In genomic region chr14:105631681-105632031, GRCm38 (mm10) we compare ENCODE assay signal across 11 mouse cellular contexts.
DNase-seq lines count a peak whose midpoint lies in the region; ATAC-seq and TF ChIP-seq lines count a peak whose summit lies in the region.
"Had no signal": no experiment of that assay in that cellular context is flagged by ENCODE, and none has a peak within 500 bp of the region (broad histone marks: within the 10 kb centered on the region; RNA-seq: fewer than 3 reads in every experiment).

No protein-coding gene starts in this region.

- no peak for DNase-seq in neural tube, embryonic 10.5 days (ENCODE audit: extremely low spot score, low spot score)
- peak; percentile 67 for DNase-seq in hindbrain, postnatal 0 days (ENCODE audit: low spot score)
- no peak for DNase-seq in ovary, postnatal 36 days (ENCODE audit: low spot score)
- DNase-seq in B cell, adult 2 months: no peak
- no peak for DNase-seq in gastrocnemius, postnatal 36 days
- DNase-seq: kidney, postnatal 14 days; retina, postnatal 1 day had no signal

- peaks cover 7% of the 10 kb centered on the region; the same call in 1 of the 2 replicates for H3K4me1 ChIP-seq in neural tube, embryonic 12.5 days
- peaks cover 9% of the 10 kb centered on the region; the same call in 1 of the 2 replicates for H3K4me1 ChIP-seq in hindbrain, postnatal 0 days (ENCODE audit: insufficient read depth, low read length)
- peaks cover 16% of the 10 kb centered on the region for H3K4me1 ChIP-seq in midbrain, embryonic 16.5 days (ENCODE audit: control insufficient read depth, insufficient read depth, low read length)
- H3K4me1 ChIP-seq: limb, embryonic 15.5 days had no signal

- no peaks in the 10 kb centered on the region for H3K27me3 ChIP-seq in neural tube, embryonic 12.5 days (replicated peaks)
- H3K27me3 ChIP-seq in hindbrain, postnatal 0 days (ENCODE audit: insufficient read depth, low read length): no peaks in the 10 kb centered on the region
- H3K27me3 ChIP-seq in midbrain, embryonic 16.5 days (ENCODE audit: control insufficient read depth, insufficient read depth, low read depth, low read length): no peaks in the 10 kb centered on the region
- H3K27me3 ChIP-seq: limb, embryonic 15.5 days had no signal

- H3K9me3 ChIP-seq in neural tube, embryonic 12.5 days: no peaks in the 10 kb centered on the region
- no peaks in the 10 kb centered on the region for H3K9me3 ChIP-seq in hindbrain, postnatal 0 days (ENCODE audit: low read length)
- no peaks in the 10 kb centered on the region for H3K9me3 ChIP-seq in midbrain, embryonic 16.5 days (replicated peaks; ENCODE audit: control insufficient read depth, low read length, poor library complexity, severe bottlenecking)
- H3K9me3 ChIP-seq: limb, embryonic 15.5 days had no signal

- TF ChIP-seq CTCF in hindbrain, postnatal 0 days (IDR thresholded peaks at IDR 0.05; ENCODE audit: low read depth): no peak

- H3K4me3 ChIP-seq in neural tube, embryonic 12.5 days: no peak overlapping the region
- H3K4me3 ChIP-seq in hindbrain, postnatal 0 days (ENCODE audit: low read length): no peak overlapping the region
- no peak overlapping the region for H3K4me3 ChIP-seq in midbrain, embryonic 16.5 days (ENCODE audit: low read depth, low read length)
- H3K4me3 ChIP-seq: limb, embryonic 15.5 days had no signal

- intact Hi-C loops in gastrocnemius, postnatal 36 days (cut with DNase I): no loop called here

- H3K36me3 ChIP-seq in neural tube, embryonic 12.5 days: no peaks in the 10 kb centered on the region
- no peaks in the 10 kb centered on the region for H3K36me3 ChIP-seq in hindbrain, postnatal 0 days (ENCODE audit: insufficient read depth, low read length)
- no peaks in the 10 kb centered on the region for H3K36me3 ChIP-seq in midbrain, embryonic 16.5 days (ENCODE audit: control insufficient read depth, insufficient read depth, low read length)
- H3K36me3 ChIP-seq: limb, embryonic 15.5 days had no signal

- 0 out of 2 replicates have a peak, but pooled peaks have one; percentile 38 for ATAC-seq in neural tube, embryonic 12.5 days (ENCODE audit: low FRiP score, low read depth)
- ATAC-seq in hindbrain, postnatal 0 days: peak; percentile 69
- peak; percentile 73 for ATAC-seq in midbrain, embryonic 16.5 days

- no peak overlapping the region for H3K27ac ChIP-seq in neural tube, embryonic 12.5 days
- peak overlapping the region; percentile 82 for H3K27ac ChIP-seq in hindbrain, postnatal 0 days
- H3K27ac ChIP-seq in midbrain, embryonic 16.5 days (ENCODE audit: low read length): peak overlapping the region; percentile 79
- H3K27ac ChIP-seq: limb, embryonic 15.5 days; macrophage had no signal

- H3K4me2 ChIP-seq in neural tube, embryonic 12.5 days (replicated peaks): peak overlapping the region; percentile 2; the same call in 1 of the 2 replicates
- H3K4me2 ChIP-seq in hindbrain, postnatal 0 days (ENCODE audit: low read depth, low read length): peak overlapping the region; percentile 55
- H3K4me2 ChIP-seq in midbrain, embryonic 16.5 days (ENCODE audit: low read length): peak overlapping the region; percentile 34; the same call in 1 of the 2 replicates
- H3K4me2 ChIP-seq: limb, embryonic 15.5 days had no signal

- no peak overlapping the region for H3K9ac ChIP-seq in neural tube, embryonic 12.5 days
- H3K9ac ChIP-seq in hindbrain, postnatal 0 days (replicated peaks; ENCODE audit: low read length): peak overlapping the region; percentile 33; the same call in 1 of the 2 replicates
- H3K9ac ChIP-seq in midbrain, embryonic 16.5 days (ENCODE audit: low read depth, low read length): no peak overlapping the region
- H3K9ac ChIP-seq: limb, embryonic 15.5 days had no signal

- 73% methylated on average over 5 of the region's 5 CpGs for WGBS in neural tube, embryonic 12.5 days
- 21% methylated on average over 5 of the region's 5 CpGs for WGBS in hindbrain, postnatal 0 days
- WGBS in midbrain, embryonic 16.5 days: 34% methylated on average over 5 of the region's 5 CpGs

Comparison
In these comparisons a context has a peak if more than half of its experiments do, and no peak if none do; other contexts are left out.
1. H3K4me2 ChIP-seq: peak in every context shown above with its lines; median percentile 55 in hindbrain, postnatal 0 days; 34 in midbrain, embryonic 16.5 days; 2 in neural tube, embryonic 12.5 days.